Mouse (Mus musculus) CD4-positive, CD25-positive, alpha-beta regulatory T cell, adult 4 months (primary cell): ENCODE data around the gene Jmjd7. TPM values are rescaled to one million over a fixed set of nuclear protein-coding genes. Genes with fewer than 3 reads are reported as not detected.

Experiments used
- ATAC-seq: one replicate; pipeline ENCODE4 v1.8.0; 2017
- polyA plus RNA-seq, 2 experiments: library from polyadenylated mRNA; unstranded; fragments of 100-300 nt; shearing (Covaris generic); gene quantifications; one replicate each; pipeline ENCODE4 v1.2.1; 2017

Gene Jmjd7
- polyA plus RNA-seq, 2 experiments from 2014 or later = 24.3 to 28.4 TPM

GRCm38 (mm10) chr2:120012924-120013323, 14.4 kb upstream of the Jmjd7 start:
- ATAC-seq = no peak

GRCm38 (mm10) chr2:120013831-120014486, 13.3 kb upstream of the Jmjd7 start:
- ATAC-seq = no peak

- ATAC-seq = no peak
These were observed 11.4 kb upstream of the Jmjd7 start for GRCm38 (mm10) chr2:120015882-120016281.

DNA sequence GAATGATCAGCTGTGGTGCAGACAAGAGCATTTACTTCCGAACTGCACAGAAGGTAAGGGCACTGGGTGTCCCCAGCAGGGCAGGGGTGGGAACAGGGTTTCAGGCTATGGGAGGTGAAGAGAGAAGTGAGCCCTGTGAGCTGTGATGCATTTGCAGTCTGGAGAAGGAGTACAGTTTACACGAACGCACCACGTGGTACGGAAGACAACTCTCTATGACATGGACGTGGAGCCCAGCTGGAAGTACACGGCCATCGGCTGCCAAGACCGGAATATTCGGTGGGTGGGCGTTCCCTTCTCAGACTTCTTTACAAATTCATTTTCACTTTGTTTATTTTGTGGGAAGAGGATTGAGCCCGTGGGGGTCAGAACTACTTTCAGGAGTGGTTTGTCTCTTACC, 9.7 kb upstream of the Jmjd7 start:
- ATAC-seq = no peak

DNA sequence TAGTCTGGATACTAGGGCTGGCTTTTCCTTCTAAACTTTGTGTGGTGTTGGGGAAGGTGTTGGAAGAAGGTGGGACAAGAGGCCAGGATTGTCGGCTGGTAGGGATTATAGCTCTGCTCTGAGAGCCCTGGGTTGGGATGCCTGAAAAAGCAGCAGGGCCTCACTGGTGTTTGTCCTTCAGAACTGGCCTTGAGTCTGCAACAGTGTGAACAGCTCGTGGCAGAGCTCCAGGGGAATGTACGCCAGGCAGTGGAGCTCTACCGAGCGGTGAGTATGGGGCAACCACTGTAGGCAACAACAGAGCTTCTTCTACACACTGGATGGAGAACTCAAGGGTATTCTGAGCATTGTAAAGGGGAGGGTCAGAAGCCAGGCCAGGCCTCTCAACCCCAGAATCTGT, 2.9 kb upstream of the Jmjd7 start:
- ATAC-seq = no peak

DNA sequence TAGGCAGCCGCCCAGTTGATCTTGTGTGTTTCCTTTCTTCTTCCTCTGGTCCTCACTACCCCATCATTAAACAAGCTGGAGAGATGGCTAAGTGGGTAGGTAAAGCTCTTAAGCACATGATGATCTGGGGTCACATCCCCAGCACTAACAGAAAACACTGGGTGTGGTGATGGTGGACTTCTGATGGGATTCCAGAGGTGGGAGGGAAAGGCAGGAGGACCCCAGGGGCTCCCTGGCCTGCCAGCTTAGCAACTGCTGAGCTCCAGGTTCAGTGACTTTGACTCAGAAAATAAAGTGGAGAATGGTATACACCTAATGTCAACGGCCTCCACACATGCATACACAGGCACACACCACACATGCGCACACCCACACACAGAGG, 658 bp downstream of the Jmjd7 start:
- ATAC-seq = peak; percentile 7

- ATAC-seq = no peak
These were observed 3.1 kb downstream of the Jmjd7 start for GRCm38 (mm10) chr2:120030380-120030779.

- no peak for ATAC-seq
These were observed 5.6 kb downstream of the Jmjd7 start, which contains the start of gene Pla2g4b for GRCm38 (mm10) chr2:120032726-120033467. Pla2g4b (plus strand) TSS chr2:120033417.

- ATAC-seq = no peak
These were observed 6.4 kb downstream of the Jmjd7 start for GRCm38 (mm10) chr2:120033726-120034125.

- ATAC-seq = no peak
These were observed 10.5 kb downstream of the Jmjd7 start for GRCm38 (mm10) chr2:120037744-120038143.

- no peak for ATAC-seq
These were observed 13.7 kb downstream of the Jmjd7 start for GRCm38 (mm10) chr2:120040991-120041390.

DNA sequence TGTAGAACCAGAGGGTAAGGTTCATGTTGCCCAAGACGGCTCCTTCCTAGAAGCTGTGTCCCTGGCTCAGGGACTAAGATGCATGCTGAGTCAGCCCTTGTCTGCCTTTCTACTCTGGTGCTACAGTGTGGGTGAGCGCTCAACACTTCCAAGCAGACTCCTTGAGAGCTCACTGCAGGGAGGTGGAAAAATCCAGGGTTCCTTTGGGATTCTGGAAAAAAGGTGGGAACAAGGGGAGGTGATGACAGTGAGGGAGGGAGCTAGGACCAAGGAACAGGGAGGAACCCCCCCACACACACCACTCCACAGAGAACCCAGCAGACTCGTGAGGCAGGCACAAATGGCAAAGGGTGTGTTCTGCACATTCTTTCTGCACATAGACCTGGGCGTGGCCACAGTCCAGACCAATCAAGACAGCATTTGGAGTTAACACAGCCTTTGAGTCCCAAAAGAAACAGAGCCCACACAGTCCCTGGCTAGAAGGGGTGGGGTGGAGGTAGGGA, 16.9 kb downstream of the Jmjd7 start:
- ATAC-seq = no peak

DNA sequence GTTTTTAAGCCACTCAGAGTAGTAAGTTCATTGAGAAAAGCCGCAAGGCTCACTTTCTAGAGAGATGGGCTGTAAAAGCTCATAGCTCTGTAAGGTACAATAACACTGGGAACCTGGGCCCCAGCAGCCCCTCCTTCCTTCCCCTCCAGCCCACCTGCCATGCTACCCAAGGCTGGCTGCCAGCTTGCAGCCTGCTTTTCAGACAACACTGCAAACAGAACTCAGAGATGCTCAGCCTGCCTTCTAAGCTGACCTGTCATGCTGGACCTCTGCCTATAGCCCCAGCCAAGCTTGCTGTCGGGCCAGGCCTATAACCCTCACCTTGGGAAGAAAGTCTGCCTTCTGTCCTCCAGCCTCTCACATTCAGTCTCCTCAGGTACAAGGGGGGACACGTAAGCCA, 17.4 kb downstream of the Jmjd7 start:
- ATAC-seq = no peak

GRCm38 (mm10) chr2:120046486-120047310, 19.4 kb downstream of the Jmjd7 start:
- no peak for ATAC-seq

DNA sequence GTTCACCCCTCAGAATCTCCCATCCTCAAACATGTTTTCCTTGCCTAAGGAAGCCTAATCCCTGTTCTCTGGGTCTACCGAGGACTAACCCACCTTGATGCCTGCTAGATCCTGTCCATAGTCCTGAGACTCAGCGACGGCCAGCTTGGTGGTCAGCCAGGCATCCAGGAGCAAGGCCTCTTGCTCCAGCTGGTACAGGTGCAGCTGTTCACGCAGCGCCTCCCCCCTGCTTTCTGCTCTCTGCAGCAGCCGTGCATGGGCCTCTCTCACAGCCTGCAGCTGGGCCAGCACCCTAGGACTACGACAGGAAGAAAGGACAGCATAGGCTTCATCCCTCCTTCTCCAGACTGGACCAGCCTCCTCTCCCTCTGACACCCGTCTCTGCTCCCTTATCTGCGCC, 20.9 kb downstream of the Jmjd7 start:
- no peak for ATAC-seq

GRCm38 (mm10) chr2:120049632-120050274, 22.5 kb downstream of the Jmjd7 start:
- ATAC-seq = no peak

DNA sequence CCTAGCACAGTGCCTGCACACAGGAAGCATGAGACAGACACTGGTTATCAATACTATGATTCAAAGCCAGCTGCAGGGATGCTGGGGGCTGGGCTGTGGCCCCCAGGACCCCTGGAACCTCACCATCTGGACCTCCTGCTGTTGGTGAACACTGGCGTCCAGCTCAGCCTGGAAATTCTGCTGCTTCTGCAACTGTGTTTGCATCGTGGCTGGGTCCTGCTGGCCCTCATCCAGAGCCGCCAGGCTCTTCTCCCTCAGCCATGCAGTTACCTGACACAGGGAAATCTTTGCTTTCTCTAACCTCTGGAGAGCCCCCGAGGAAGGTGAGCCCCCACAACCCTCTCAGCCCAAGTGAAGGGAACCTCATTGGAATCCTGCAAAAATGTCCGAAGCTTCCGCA, 24.1 kb downstream of the Jmjd7 start:
- no peak for ATAC-seq

DNA sequence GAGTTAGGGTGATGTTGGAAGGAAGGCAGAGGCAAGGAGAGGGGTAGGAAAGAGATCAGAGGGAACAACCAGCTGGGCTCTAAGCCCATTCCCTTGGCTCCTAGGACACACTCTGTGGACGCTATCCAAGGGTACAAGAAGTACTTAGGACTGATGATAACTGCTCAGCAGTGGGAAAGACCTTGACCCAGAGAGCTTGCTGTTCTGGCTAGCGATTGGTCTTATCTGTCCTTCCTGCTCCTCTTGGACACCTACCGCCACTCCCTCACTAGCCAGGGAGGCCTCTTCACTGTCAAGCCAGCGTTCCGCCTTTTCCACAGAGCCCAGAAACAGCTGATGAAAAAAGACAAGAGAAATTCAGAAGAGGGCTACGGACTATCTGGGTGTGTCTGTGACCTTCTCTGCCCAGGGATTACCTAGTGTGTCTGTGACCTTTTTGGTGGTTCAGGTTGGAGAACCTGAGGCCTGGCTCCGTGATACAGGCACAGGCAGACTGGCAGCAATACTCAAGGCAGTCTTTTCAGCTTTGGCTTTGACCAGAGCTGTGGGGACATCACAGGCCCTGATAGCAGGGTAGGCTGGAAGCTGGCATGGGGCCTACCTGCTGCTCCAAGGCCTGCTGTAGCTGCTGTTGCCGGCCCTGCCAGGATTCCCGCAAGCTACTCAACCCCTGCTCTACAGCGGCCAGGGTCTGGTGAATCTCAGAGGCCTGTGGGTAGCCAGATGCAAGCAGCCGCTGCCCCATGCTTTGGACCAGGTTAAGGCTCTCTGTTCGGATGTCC, 27.7 kb downstream of the Jmjd7 start:
- no peak for ATAC-seq

DNA sequence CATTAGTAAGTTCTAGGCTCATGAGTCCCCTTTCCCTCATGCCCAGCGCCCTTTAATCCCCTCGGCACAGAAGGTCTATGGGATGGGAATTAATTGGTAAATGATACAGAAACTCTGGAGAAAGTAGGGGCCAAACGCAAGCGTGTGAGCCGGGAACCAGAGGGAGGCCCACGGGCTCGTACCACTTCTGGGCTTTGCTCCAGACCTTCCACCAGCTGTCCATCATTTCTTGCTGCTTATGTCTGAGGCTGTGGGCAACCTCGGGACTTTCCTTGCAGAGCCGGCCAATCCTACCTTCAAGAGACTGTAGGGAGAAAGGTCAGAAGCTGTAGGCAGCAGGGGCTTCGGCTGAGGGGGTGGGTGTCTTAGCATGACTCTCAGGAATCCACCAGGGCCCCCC, 28.6 kb downstream of the Jmjd7 start:
- no peak for ATAC-seq

DNA sequence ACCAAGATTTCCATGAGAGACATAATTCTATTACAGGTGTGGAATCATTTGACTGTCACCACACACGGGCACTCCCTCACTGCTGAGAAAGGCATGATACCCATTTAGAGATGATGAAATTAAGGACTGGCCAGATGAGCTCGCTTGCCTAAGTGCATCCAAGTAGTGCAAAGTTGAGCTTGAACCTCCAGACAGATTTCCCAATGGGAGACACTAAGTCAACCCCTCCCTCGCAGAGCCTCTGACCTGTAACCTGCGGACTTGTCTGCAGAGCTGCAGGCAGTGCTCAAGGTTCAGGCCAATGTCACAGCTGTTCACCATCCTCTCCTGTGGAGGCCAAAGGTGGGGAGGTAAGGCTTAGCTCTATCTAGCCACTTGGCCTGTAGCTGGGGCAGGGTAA, 31.5 kb downstream of the Jmjd7 start:
- ATAC-seq = no peak

DNA sequence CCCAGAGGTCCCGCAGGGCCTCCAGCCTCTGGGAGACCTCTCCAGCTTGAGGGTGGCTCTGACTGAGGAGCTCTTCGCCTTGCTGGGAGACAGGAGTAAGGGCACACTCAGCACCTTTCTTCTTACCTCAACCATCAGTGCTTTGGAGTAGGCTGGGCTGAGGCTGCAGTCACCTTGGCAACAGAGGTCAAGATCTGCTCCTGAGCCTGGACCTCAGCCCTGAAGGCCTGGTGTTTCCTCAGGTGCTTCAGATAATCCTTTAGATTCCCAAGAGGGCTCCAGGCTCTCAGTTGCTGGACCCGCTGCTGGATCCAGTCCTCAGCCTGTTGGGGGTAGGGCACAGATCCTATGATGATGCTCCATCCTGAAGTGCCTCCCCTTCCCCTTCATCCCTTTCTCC, 32.2 kb downstream of the Jmjd7 start:
- ATAC-seq = no peak

DNA sequence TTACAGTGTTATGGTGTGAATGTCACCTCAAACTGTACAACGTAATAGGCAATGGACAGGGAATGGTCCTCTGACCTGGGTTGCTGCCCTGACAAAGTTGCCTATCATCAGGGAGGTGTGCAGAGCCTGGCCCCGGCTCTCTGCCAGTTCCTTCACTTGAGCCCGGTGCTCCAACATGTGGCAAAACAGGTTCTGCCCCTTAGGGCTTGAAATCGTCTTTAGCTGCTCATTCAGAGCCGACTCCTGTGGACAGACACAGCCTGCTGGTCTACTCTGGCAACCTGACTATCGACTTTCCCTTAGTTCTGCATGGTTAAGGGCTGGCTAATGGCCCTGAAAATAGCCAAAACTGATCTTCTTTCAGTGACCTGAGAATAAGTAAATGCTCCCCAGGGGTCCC, 32.9 kb downstream of the Jmjd7 start:
- ATAC-seq = no peak
